Mouse (Mus musculus): ENCODE results near the gene Ecd. TPM values are rescaled to one million over a fixed set of nuclear protein-coding genes. Genes with fewer than 3 reads are reported as not detected.

The Ecd gene
- polyA plus RNA-seq (2012; ENCODE audit: insufficient read depth, insufficient read length, missing spikeins) = 18.7 and 18.9 TPM in 2 replicates

GRCm38 (mm10) chr14:20347991-20348541, at the start of gene Ecd, which contains the start of gene Fam149b:
TSS of gene Ecd (minus strand) at chr14:20348121.
TSS of gene Fam149b (plus strand) at chr14:20348162.
- Histone ChIP-seq H3K4me1 (ENCODE audit: control insufficient read depth, insufficient read depth, insufficient read length, low read length) (no peaks in the 10 kb centered on the region), H3K4me3 (ENCODE audit: insufficient read depth, low read depth, low read length) (peak within 1 kb of the TSS; percentile 98), H3K27ac (replicated peaks; ENCODE audit: low read depth, low read length) (peak within 1 kb of the TSS; percentile 79)

GRCm38 (mm10) chr14:20397220-20397619, 49.3 kb upstream of the Ecd start:
- H3K4me1 ChIP-seq (ENCODE audit: control insufficient read depth, insufficient read depth, insufficient read length, low read length) = no peaks in the 10 kb centered on the region
- no peak overlapping the region for H3K4me3 ChIP-seq (ENCODE audit: insufficient read depth, low read depth, low read length)
- no peak overlapping the region for H3K27ac ChIP-seq (replicated peaks; ENCODE audit: low read depth, low read length)

GRCm38 (mm10) chr14:20393205-20393913, 45.4 kb upstream of the Ecd start, which contains the start of gene Mrps16:
TSS of gene Mrps16 (minus strand) at chr14:20393634.
- Histone ChIP-seq H3K4me3 (ENCODE audit: insufficient read depth, low read depth, low read length) (peak within 1 kb of the TSS; percentile 90), H3K27ac (replicated peaks; ENCODE audit: low read depth, low read length) (peak within 1 kb of the TSS; percentile 87), H3K4me1 (ENCODE audit: control insufficient read depth, insufficient read depth, insufficient read length, low read length) (no peaks in the 10 kb centered on the region)

GRCm38 (mm10) chr14:20392326-20392725, 44.4 kb upstream of the Ecd start:
- H3K4me3 ChIP-seq (ENCODE audit: insufficient read depth, low read depth, low read length) = peak overlapping the region; percentile 23; the same call in 1 of the 2 replicates
- H3K4me1 ChIP-seq (ENCODE audit: control insufficient read depth, insufficient read depth, insufficient read length, low read length) = peaks cover 2% of the 10 kb centered on the region; the same call in 1 of the 2 replicates
- no peak overlapping the region for H3K27ac ChIP-seq (replicated peaks; ENCODE audit: low read depth, low read length)

GRCm38 (mm10) chr14:20389446-20390079, 41.6 kb upstream of the Ecd start:
- Histone ChIP-seq H3K4me3 (ENCODE audit: insufficient read depth, low read depth, low read length) (no peak overlapping the region; the same call in 1 of the 2 replicates), H3K4me1 (ENCODE audit: control insufficient read depth, insufficient read depth, insufficient read length, low read length) (peaks cover 2% of the 10 kb centered on the region; the same call in 1 of the 2 replicates), H3K27ac (replicated peaks; ENCODE audit: low read depth, low read length) (no peak overlapping the region)

GRCm38 (mm10) chr14:20388441-20389129, 40.7 kb upstream of the Ecd start, which contains the start of gene Dnajc9:
TSS of gene Dnajc9 (minus strand) at chr14:20388910.
- Histone ChIP-seq H3K4me1 (ENCODE audit: control insufficient read depth, insufficient read depth, insufficient read length, low read length) (peaks cover 2% of the 10 kb centered on the region; the same call in 1 of the 2 replicates), H3K27ac (replicated peaks; ENCODE audit: low read depth, low read length) (peak within 1 kb of the TSS; percentile 64), H3K4me3 (ENCODE audit: insufficient read depth, low read depth, low read length) (peak within 1 kb of the TSS; percentile 88)

GRCm38 (mm10) chr14:20379753-20380430, 32.0 kb upstream of the Ecd start:
- H3K4me3 ChIP-seq (ENCODE audit: insufficient read depth, low read depth, low read length) = no peak overlapping the region
- H3K4me1 ChIP-seq (ENCODE audit: control insufficient read depth, insufficient read depth, insufficient read length, low read length) = no peaks in the 10 kb centered on the region
- H3K27ac ChIP-seq (replicated peaks; ENCODE audit: low read depth, low read length) = no peak overlapping the region

GRCm38 (mm10) chr14:20379087-20379640, 31.2 kb upstream of the Ecd start:
- Histone ChIP-seq H3K27ac (replicated peaks; ENCODE audit: low read depth, low read length) (no peak overlapping the region), H3K4me3 (ENCODE audit: insufficient read depth, low read depth, low read length) (no peak overlapping the region), H3K4me1 (ENCODE audit: control insufficient read depth, insufficient read depth, insufficient read length, low read length) (no peaks in the 10 kb centered on the region)

GRCm38 (mm10) chr14:20378313-20379061, 30.6 kb upstream of the Ecd start:
- Histone ChIP-seq H3K4me1 (ENCODE audit: control insufficient read depth, insufficient read depth, insufficient read length, low read length) (no peaks in the 10 kb centered on the region), H3K4me3 (ENCODE audit: insufficient read depth, low read depth, low read length) (no peak overlapping the region), H3K27ac (replicated peaks; ENCODE audit: low read depth, low read length) (no peak overlapping the region)

- Histone ChIP-seq H3K4me3 (ENCODE audit: insufficient read depth, low read depth, low read length) (no peak overlapping the region), H3K27ac (replicated peaks; ENCODE audit: low read depth, low read length) (no peak overlapping the region), H3K4me1 (ENCODE audit: control insufficient read depth, insufficient read depth, insufficient read length, low read length) (no peaks in the 10 kb centered on the region)
These were observed 29.2 kb upstream of the Ecd start for GRCm38 (mm10) chr14:20377112-20377521.

GRCm38 (mm10) chr14:20371854-20372253, 23.9 kb upstream of the Ecd start:
- H3K4me1 ChIP-seq (ENCODE audit: control insufficient read depth, insufficient read depth, insufficient read length, low read length) = no peaks in the 10 kb centered on the region
- no peak overlapping the region for H3K4me3 ChIP-seq (ENCODE audit: insufficient read depth, low read depth, low read length)
- H3K27ac ChIP-seq (replicated peaks; ENCODE audit: low read depth, low read length) = no peak overlapping the region

- H3K4me1 ChIP-seq (ENCODE audit: control insufficient read depth, insufficient read depth, insufficient read length, low read length) = no peaks in the 10 kb centered on the region
- H3K4me3 ChIP-seq (ENCODE audit: insufficient read depth, low read depth, low read length) = no peak overlapping the region
- H3K27ac ChIP-seq (replicated peaks; ENCODE audit: low read depth, low read length) = no peak overlapping the region
These were observed 22.9 kb upstream of the Ecd start for GRCm38 (mm10) chr14:20370798-20371197.

- Histone ChIP-seq H3K27ac (replicated peaks; ENCODE audit: low read depth, low read length) (no peak overlapping the region), H3K4me1 (ENCODE audit: control insufficient read depth, insufficient read depth, insufficient read length, low read length) (no peaks in the 10 kb centered on the region), H3K4me3 (ENCODE audit: insufficient read depth, low read depth, low read length) (no peak overlapping the region)
These were observed 20.4 kb upstream of the Ecd start for GRCm38 (mm10) chr14:20368271-20368670.

GRCm38 (mm10) chr14:20363230-20363629, 15.3 kb upstream of the Ecd start:
- Histone ChIP-seq H3K4me3 (ENCODE audit: insufficient read depth, low read depth, low read length) (no peak overlapping the region), H3K27ac (replicated peaks; ENCODE audit: low read depth, low read length) (no peak overlapping the region), H3K4me1 (ENCODE audit: control insufficient read depth, insufficient read depth, insufficient read length, low read length) (no peaks in the 10 kb centered on the region)

All from brown adipose tissue, adult 24 weeks (tissue).